Mouse (Mus musculus) heart, adult 2 months (tissue): Measurements from ENCODE around the gene AB124611. TPM values are rescaled to one million over a fixed set of nuclear protein-coding genes. Genes with fewer than 3 reads are reported as not detected.
"Not testable (repeated sequence)": the region's sequence is repeated elsewhere in the genome, so short reads cannot be mapped to it uniquely, and the experiment has no call there.

Experiments used
- DNase-seq, 2 experiments: peaks; one replicate each; pipeline ENCODE4 v3.0.0; 2021
- H3K27ac ChIP-seq: fragments of 200-600 bp; 2 replicates; pipeline ENCODE4 v1.8.1; 2022
- H3K27me3 ChIP-seq: fragments of 200-500 bp; 2 replicates; pipeline ENCODE4 v1.6.1; 2012; ENCODE audit warnings: mild to moderate bottlenecking, low read length, inconsistent platforms, mixed read lengths; ENCODE audit not compliant: control insufficient read depth, insufficient read depth
- H3K36me3 ChIP-seq: fragments of 200-500 bp; 2 replicates; pipeline ENCODE4 v1.6.1; 2012; ENCODE audit warnings: low read length, inconsistent platforms; ENCODE audit not compliant: control insufficient read depth, insufficient read depth
- H3K4me1 ChIP-seq: fragments of 200-500 bp; 2 replicates; pipeline ENCODE4 v1.6.1; 2011; ENCODE audit warnings: low read length; ENCODE audit not compliant: control insufficient read depth, insufficient read depth
- H3K4me3 ChIP-seq: fragments of 200-600 bp; 2 replicates; pipeline ENCODE4 v1.8.1; 2022
- H3K79me2 ChIP-seq: fragments of 200-500 bp; replicated peaks from 2 replicates; pipeline ENCODE4 v1.6.1; 2012; ENCODE audit warnings: mild to moderate bottlenecking, inconsistent platforms, low read length, moderate library complexity, mixed read lengths; ENCODE audit not compliant: control insufficient read depth, insufficient read depth
- H3K9ac ChIP-seq: fragments of 200-500 bp; 2 replicates; pipeline ENCODE4 v1.6.1; 2012; ENCODE audit warnings: low read depth, mild to moderate bottlenecking, control low read depth, inconsistent platforms, low read length, mixed read lengths
- CTCF ChIP-seq: fragments of 200-600 bp; IDR thresholded peaks from 2 replicates; pipeline ENCODE4 v1.8.1; 2022; ENCODE audit warnings: antibody characterized with exemption, mild to moderate bottlenecking, moderate library complexity
- EP300 ChIP-seq: fragments of 200-500 bp; IDR thresholded peaks from 2 replicates; pipeline ENCODE4 v1.6.1; 2011; ENCODE audit warnings: low read depth, low read length, control low read depth; ENCODE audit not compliant: insufficient read depth
- POLR2A ChIP-seq: fragments of 200-500 bp; IDR thresholded peaks from 2 replicates; pipeline ENCODE4 v1.6.1; 2011; ENCODE audit warnings: mild to moderate bottlenecking, low read depth, low read length, control low read depth; ENCODE audit not compliant: insufficient read depth
- WGBS: fragments of 180-500 bp; shearing (Covaris S2); methylation state at CpG from one replicate; pipeline ENCODE4 v1.1.7; 2018; 5-methylcytosine and 5-hydroxymethylcytosine counted together
- intact Hi-C: fragments of 180-260 bp; cut with DNase I; formaldehyde crosslinking; loops from one replicate; pipeline ENCODE4 v1.15.1; 2025
- polyA plus RNA-seq: library from polyadenylated mRNA; depleted of rRNA; stranded (reverse); fragments of >200 nt; gene quantifications from 2 replicates; pipeline ENCODE4 v1.2.3, GENCODE M21; 2012
- total RNA-seq, 2 experiments: library from RNA; stranded (reverse); gene quantifications; 2 replicates each; pipeline ENCODE4 v1.2.3; 2021

Gene AB124611
- total and polyA plus RNA-seq, 3 experiments, result 1.4 to 2.4 (median 1.5) TPM

GRCm38 (mm10) chr9:21511052-21511451 lies 14.9 kb upstream of the AB124611 start:
- Histone ChIP-seq H3K4me3 (no peak overlapping the region), H3K27ac (peak overlapping the region; percentile 97; the same call in 1 of the 2 replicates)
- intact Hi-C loops, result no loop called here

GRCm38 (mm10) chr9:21513466-21513865 lies 12.5 kb upstream of the AB124611 start:
- H3K4me1 ChIP-seq, result peaks cover 3% of the 10 kb centered on the region
- WGBS, result over 99% methylated on average over 4 of the region's 4 CpGs
- no peaks in the 10 kb centered on the region for H3K27me3 ChIP-seq
- H3K79me2 ChIP-seq, result no peaks in the 10 kb centered on the region
- no peak for TF ChIP-seq POLR2A
- no peak for TF ChIP-seq EP300
- no peak for TF ChIP-seq CTCF
- no peak overlapping the region for H3K9ac ChIP-seq
- H3K27ac ChIP-seq, result no peak overlapping the region
- H3K4me3 ChIP-seq, result no peak overlapping the region
- DNase-seq, result no peak
- intact Hi-C loops, result loop anchor here (2.0 kb wide), 1 partner anchor 31 kb away; no protein-coding TSS in a partner anchor
- H3K36me3 ChIP-seq, result no peaks in the 10 kb centered on the region

More at GRCm38 (mm10) chr9:21511052-21511451, 14.9 kb upstream of the AB124611 start:
- no peak for DNase-seq
- TF ChIP-seq EP300, result no peak
- no peak for TF ChIP-seq POLR2A
- TF ChIP-seq CTCF, result no peak
- Histone ChIP-seq H3K9ac (no peak overlapping the region), H3K36me3 (no peaks in the 10 kb centered on the region), H3K4me1 (peaks cover 3% of the 10 kb centered on the region), H3K79me2 (no peaks in the 10 kb centered on the region), H3K27me3 (no peaks in the 10 kb centered on the region)
- 76% methylated on average over 9 of the region's 9 CpGs for WGBS

- H3K79me2 ChIP-seq, result no peaks in the 10 kb centered on the region
- no peak overlapping the region for H3K9ac ChIP-seq
- intact Hi-C loops, result no loop called here
- H3K27ac ChIP-seq, result no peak overlapping the region
- no peaks in the 10 kb centered on the region for H3K36me3 ChIP-seq
- H3K4me1 ChIP-seq, result no peaks in the 10 kb centered on the region
- no peak for DNase-seq
- no peak overlapping the region for H3K4me3 ChIP-seq
- no peak for TF ChIP-seq EP300
- TF ChIP-seq CTCF, result no peak
- TF ChIP-seq POLR2A, result no peak
- H3K27me3 ChIP-seq, result no peaks in the 10 kb centered on the region
- 74% methylated on average over 6 of the region's 6 CpGs for WGBS
Measured at GRCm38 (mm10) chr9:21517947-21518495, 8.0 kb upstream of the AB124611 start.

GRCm38 (mm10) chr9:21518690-21519089 lies 7.3 kb upstream of the AB124611 start:
- intact Hi-C loops, H3K9ac ChIP-seq, DNase-seq, H3K36me3 ChIP-seq, H3K79me2 ChIP-seq, H3K27me3 ChIP-seq, H3K27ac ChIP-seq, H3K4me3 ChIP-seq, H3K4me1 ChIP-seq: not testable (repeated sequence)
- WGBS, result 83% methylated on average over 6 of the region's 6 CpGs

- 50% methylated on average over 7 of the region's 7 CpGs for WGBS
- Histone ChIP-seq H3K9ac (no peak overlapping the region), H3K4me3 (no peak overlapping the region), H3K27me3 (no peaks in the 10 kb centered on the region), H3K36me3 (no peaks in the 10 kb centered on the region), H3K27ac (peak overlapping the region; percentile 12; the same call in 1 of the 2 replicates), H3K79me2 (no peaks in the 10 kb centered on the region), H3K4me1 (no peaks in the 10 kb centered on the region)
- intact Hi-C loops, result no loop called here
- TF ChIP-seq EP300 (no peak), POLR2A (no peak), CTCF (no peak)
- DNase-seq, result peak in 1 of 2 experiments; percentile 40
Measured at GRCm38 (mm10) chr9:21525142-21525936, 637 bp upstream of the AB124611 start.

GRCm38 (mm10) chr9:21526634-21526944 lies 613 bp downstream of the AB124611 start:
- DNase-seq, result peak in 1 of 2 experiments; percentile 20
- no peaks in the 10 kb centered on the region for H3K27me3 ChIP-seq
- H3K27ac ChIP-seq, result no peak overlapping the region
- WGBS, result 63% methylated on average over 3 of the region's 3 CpGs
- no peak overlapping the region for H3K4me3 ChIP-seq
- no peaks in the 10 kb centered on the region for H3K36me3 ChIP-seq
- TF ChIP-seq EP300 (no peak), CTCF (no peak), POLR2A (no peak)
- no peak overlapping the region for H3K9ac ChIP-seq
- no peaks in the 10 kb centered on the region for H3K4me1 ChIP-seq
- no peaks in the 10 kb centered on the region for H3K79me2 ChIP-seq
- intact Hi-C loops, result no loop called here
